Mouse (Mus musculus): ENCODE data around the gene 1110017D15Rik. TPM values are rescaled to one million over a fixed set of nuclear protein-coding genes. Genes with fewer than 3 reads are reported as not detected.

1110017D15Rik gene
- polyA plus RNA-seq (2014; fragmentation: Illumina TruSeq; extraction: RNeasy Lipid Tissue Mini Kit (QIAGEN cat#74804); ENCODE audit: low replicate concordance), result not detected

DNA sequence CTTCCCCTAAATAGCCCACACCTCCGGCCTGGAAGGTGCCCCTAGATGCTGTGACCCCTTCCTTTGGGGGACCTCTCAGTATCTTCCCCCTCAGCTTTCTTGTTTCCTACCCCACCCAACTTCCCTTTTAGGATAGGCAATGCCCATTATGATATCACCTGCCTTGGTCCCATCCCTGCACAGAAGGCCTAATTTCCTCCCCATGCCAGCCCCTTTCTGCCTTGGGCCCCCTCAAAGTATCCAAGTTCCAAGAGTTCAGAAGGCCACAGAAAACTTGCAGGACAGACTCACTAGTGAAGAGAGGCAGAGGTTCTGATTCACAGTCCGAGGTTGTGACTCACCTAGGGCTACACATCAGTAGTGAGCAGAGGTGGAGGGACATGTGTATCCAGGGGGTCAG lies at the start of gene 1110017D15Rik:
TSS of gene 1110017D15Rik (minus strand) at position 101 of the 400 bp plus-strand sequence.

DNA sequence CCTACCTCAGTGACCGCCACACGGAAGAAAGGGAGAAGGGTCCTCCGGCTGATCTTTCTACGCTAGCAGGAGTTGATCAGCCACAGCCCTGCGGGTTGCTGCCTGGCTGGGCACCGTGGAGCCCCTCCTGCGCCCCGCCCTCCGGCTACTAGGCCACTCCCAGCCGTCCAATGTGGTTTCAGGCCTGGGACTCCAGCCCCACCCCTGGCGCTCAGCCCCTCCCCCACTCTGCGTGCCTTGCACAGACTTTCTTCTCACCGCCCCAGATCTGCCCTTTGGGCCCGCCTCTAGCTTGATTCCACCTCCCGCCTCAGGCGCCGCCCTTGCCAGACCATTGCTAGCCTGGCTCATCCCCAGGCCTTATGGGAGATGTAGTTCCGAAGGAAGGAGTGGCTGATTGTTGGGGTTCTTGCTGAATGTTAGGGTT lies 14.1 kb downstream of the 1110017D15Rik start, which contains the start of gene AI464131:
TSS of gene AI464131 (minus strand) at position 91 of the 427 bp plus-strand sequence.

DNA sequence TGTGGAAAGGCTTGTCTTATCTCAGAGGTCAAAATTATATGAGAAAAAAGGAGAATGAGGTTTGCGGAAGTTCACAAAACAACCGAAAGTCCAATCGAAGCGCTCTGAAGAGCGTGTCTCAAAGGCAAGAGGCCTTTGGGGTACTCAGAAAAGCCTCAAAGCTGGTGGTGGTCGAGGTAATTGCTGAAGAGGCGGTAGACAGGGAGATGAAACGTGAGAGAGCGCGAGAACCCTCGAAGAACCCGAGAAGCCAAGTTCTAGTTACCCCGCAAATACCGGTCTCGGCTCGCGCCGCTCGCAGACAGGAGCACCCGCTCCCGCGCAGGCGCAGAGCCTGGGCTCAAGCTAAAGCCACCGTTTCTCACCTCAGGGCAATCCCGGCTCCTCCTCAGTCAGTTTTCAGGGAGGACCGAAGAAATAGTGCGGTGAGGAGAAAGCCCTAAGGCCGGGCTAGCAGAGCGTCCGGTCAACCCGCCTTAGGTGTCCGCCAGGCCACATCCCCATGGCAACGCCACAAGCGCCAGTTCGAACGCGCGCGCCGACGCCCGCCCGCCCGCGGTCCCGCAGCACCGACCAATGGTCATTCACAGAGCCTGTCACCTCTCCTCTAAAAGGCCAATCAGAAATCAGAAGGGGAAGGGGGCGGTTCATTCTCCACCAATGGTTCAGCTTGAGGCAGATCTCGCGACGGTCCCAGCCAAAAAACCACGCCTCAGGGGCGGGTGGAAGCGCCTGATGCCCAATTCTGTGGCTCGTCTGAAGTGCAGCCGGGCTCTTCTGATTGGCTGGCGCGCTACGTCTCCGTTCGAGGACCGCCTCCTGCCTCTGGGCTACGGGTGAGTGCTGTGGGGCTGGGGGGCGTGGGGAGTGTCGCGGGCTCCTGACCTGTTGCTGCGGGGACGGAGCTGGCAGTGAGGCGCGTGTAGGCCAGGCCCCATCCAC lies 52.5 kb downstream of the 1110017D15Rik start, which contains the start of the genes Kif24 and Nudt2:
TSS of gene Kif24 (minus strand) at position 543 of the 942 bp plus-strand sequence.
TSS of gene Nudt2 (plus strand) at position 807 of the 942 bp plus-strand sequence.

Other genes starting within 250 kb of the 1110017D15Rik start
- gene Ubap2, start 242.2 kb downstream of the 1110017D15Rik start, polyA plus RNA-seq (2014; fragmentation: Illumina TruSeq; extraction: RNeasy Lipid Tissue Mini Kit (QIAGEN cat#74804); ENCODE audit: low replicate concordance), result 19.6 TPM
- 26.2 TPM for gene Dcaf12, start 202.4 kb downstream of the 1110017D15Rik start, polyA plus RNA-seq (2014; fragmentation: Illumina TruSeq; extraction: RNeasy Lipid Tissue Mini Kit (QIAGEN cat#74804); ENCODE audit: low replicate concordance)
- 57.6 TPM for gene Ubap1, start 168.3 kb downstream of the 1110017D15Rik start, polyA plus RNA-seq (2014; fragmentation: Illumina TruSeq; extraction: RNeasy Lipid Tissue Mini Kit (QIAGEN cat#74804); ENCODE audit: low replicate concordance)
- 1.7 TPM for gene Kif24, start 52.4 kb downstream of the 1110017D15Rik start, polyA plus RNA-seq (2014; fragmentation: Illumina TruSeq; extraction: RNeasy Lipid Tissue Mini Kit (QIAGEN cat#74804); ENCODE audit: low replicate concordance)
- gene Nudt2, start 52.2 kb downstream of the 1110017D15Rik start, polyA plus RNA-seq (2014; fragmentation: Illumina TruSeq; extraction: RNeasy Lipid Tissue Mini Kit (QIAGEN cat#74804); ENCODE audit: low replicate concordance), result 18.5 TPM
- 2.0 TPM for gene AI464131, start 14.3 kb downstream of the 1110017D15Rik start, polyA plus RNA-seq (2014; fragmentation: Illumina TruSeq; extraction: RNeasy Lipid Tissue Mini Kit (QIAGEN cat#74804); ENCODE audit: low replicate concordance)
- 0.59 TPM for gene Fam219a, start 52.2 kb upstream of the 1110017D15Rik start, polyA plus RNA-seq (2014; fragmentation: Illumina TruSeq; extraction: RNeasy Lipid Tissue Mini Kit (QIAGEN cat#74804); ENCODE audit: low replicate concordance)
- gene Dnaic1, start 52.4 kb upstream of the 1110017D15Rik start, polyA plus RNA-seq (2014; fragmentation: Illumina TruSeq; extraction: RNeasy Lipid Tissue Mini Kit (QIAGEN cat#74804); ENCODE audit: low replicate concordance), result not detected
- gene Enho, start 123.0 kb upstream of the 1110017D15Rik start, polyA plus RNA-seq (2014; fragmentation: Illumina TruSeq; extraction: RNeasy Lipid Tissue Mini Kit (QIAGEN cat#74804); ENCODE audit: low replicate concordance), result not detected
- gene Cntfr, start 179.8 kb upstream of the 1110017D15Rik start, polyA plus RNA-seq (2014; fragmentation: Illumina TruSeq; extraction: RNeasy Lipid Tissue Mini Kit (QIAGEN cat#74804); ENCODE audit: low replicate concordance), result not detected
- 3.2 TPM for gene Il11ra1, start 182.7 kb upstream of the 1110017D15Rik start, polyA plus RNA-seq (2014; fragmentation: Illumina TruSeq; extraction: RNeasy Lipid Tissue Mini Kit (QIAGEN cat#74804); ENCODE audit: low replicate concordance)
- gene Rpp25l, start 196.2 kb upstream of the 1110017D15Rik start, polyA plus RNA-seq (2014; fragmentation: Illumina TruSeq; extraction: RNeasy Lipid Tissue Mini Kit (QIAGEN cat#74804); ENCODE audit: low replicate concordance), result not detected
- gene Dctn3, start 205.8 kb upstream of the 1110017D15Rik start, polyA plus RNA-seq (2014; fragmentation: Illumina TruSeq; extraction: RNeasy Lipid Tissue Mini Kit (QIAGEN cat#74804); ENCODE audit: low replicate concordance), result 29.6 TPM
- not detected for gene Arid3c, start 213.8 kb upstream of the 1110017D15Rik start, polyA plus RNA-seq (2014; fragmentation: Illumina TruSeq; extraction: RNeasy Lipid Tissue Mini Kit (QIAGEN cat#74804); ENCODE audit: low replicate concordance)
- gene Galt, start 237.9 kb upstream of the 1110017D15Rik start, polyA plus RNA-seq (2014; fragmentation: Illumina TruSeq; extraction: RNeasy Lipid Tissue Mini Kit (QIAGEN cat#74804); ENCODE audit: low replicate concordance), result 0.85 TPM
- 13.3 TPM for gene Sigmar1, start 238.8 kb upstream of the 1110017D15Rik start, polyA plus RNA-seq (2014; fragmentation: Illumina TruSeq; extraction: RNeasy Lipid Tissue Mini Kit (QIAGEN cat#74804); ENCODE audit: low replicate concordance)

Data from small intestine, adult 10 weeks (tissue).